Mouse (Mus musculus) testis, postnatal 14 days (tissue): ENCODE data around the gene Mical2.

Experiments
- DNase-seq: peaks from one replicate; pipeline ENCODE4 v3.0.0; 2021; ENCODE audit warnings: low spot score

Gene Mical2

DNA sequence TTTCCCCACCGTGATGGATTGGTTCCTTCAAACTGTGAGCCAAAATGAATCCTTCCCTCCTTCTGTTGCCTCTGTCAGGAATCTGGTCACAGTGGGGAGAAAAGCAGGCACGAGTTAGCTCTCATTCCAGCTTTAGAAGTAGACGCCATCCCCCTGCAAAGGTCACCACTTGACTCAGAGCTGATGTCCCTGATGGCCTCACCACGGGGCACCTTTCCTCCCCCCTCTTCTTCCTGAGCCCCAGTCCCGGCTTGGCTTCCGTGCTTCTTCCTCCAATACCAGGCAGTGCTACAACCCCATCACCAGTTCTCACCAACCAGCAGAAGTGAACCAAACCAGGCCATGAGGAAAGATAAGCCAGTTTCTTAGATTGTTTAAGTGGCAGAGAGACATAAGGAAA lies 16.9 kb downstream of the Mical2 start:
- DNase-seq: no peak

DNA sequence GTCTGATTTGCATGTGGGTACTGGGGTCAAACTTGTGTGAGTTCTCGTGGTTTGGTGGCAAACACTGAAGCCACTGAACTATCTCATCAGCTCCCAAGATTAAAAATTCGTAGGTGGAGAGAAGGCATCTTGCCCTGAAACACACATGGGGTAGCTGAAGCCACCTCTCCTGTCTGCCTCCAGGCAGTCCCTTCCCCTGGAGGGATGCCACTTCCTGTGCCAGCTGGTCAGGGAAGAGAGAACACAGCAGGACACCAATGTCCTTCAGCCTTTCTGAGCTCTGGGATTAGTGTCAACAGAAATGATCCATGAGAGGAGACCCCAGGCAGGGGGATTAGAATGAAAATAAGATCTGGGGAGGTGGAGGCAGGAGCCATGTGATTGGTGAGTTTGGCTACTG lies 18.4 kb downstream of the Mical2 start:
- DNase-seq: no peak

DNA sequence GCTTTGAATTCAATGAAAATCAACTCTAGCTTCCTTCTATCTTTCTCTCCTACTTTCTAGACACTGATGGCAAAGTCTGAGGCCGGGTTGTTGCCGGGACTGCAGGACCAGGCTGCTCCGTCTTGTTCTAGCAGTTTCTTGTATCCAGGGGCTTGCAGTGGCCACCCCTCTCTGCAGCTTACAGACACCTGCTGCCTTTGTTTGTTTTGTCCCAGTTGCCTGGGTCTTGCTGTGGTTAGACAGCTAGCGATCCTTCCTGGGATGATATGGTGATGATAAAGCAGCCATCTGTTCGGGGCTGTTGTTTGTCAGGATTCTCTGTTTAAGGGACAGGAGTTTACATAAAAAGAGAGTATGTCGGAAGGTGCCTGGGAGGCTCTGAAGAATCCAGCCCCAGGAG lies 19.0 kb downstream of the Mical2 start:
- no peak for DNase-seq

DNA sequence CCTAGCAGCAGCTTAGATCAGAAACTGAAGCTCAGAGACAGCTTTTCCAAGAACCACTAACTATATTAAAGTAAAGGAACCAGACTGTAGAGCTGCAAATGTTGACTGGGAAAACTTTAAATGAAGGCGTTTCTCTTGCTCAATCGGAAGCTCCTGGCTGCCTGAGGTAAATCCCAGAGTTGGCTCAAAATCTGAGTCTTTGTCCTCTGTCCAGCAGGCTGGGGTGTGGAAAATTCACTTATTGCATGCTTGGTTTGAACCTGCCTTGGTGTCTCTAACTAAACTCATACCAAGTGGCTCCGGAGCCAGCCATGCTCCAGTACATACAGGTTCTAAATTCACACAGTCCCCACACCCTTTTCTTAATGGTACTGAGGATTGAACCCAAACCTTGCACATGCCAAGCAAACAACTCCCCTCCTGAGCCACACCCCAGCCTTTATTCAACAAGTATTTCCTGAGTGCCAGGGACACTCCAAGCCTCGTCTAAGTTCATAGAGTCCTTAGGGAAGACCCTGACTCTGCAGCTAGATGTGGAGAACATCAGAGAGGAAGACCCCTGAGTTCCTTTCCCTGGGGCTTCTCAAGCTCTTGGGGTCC lies 20.3 kb downstream of the Mical2 start:
- DNase-seq: no peak

DNA sequence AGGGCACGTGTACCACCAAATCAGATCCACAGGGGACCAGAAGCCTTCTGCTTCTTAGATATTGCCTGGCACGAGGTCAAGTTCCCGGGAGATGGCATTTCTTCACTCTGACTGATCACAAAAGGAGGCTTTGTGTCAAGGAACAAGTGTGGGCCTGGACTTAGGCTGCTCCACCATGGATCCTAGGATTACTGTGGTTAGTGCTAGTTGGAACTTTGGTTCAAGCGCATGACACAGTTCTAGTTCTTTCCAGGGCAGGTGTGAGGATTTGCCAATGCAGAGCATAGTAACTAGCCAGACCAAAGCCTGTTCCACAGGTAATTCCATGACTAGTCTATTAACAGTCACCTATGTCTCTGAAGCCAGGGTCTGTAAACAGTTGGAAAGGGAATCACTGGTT lies 20.8 kb downstream of the Mical2 start:
- DNase-seq: no peak

DNA sequence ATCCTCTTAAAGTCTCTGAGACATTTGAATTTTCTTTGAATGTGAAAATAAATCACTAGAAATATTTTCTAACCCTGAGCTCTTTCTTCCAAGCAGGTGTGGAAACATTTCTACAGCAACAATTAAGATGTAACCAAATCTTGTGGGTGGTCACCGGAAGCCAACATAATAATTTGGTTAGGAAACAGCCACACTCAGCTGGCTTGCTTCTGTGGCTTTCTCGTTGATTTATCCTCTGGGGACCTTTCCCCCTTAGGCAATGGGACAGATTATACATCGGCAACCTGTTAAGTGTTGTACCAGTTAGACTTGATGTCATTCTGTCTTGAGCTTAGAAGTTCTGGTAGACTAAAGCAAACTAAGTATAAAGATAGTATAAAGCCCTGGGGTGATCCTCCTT lies 22.2 kb downstream of the Mical2 start:
- no peak for DNase-seq

DNA sequence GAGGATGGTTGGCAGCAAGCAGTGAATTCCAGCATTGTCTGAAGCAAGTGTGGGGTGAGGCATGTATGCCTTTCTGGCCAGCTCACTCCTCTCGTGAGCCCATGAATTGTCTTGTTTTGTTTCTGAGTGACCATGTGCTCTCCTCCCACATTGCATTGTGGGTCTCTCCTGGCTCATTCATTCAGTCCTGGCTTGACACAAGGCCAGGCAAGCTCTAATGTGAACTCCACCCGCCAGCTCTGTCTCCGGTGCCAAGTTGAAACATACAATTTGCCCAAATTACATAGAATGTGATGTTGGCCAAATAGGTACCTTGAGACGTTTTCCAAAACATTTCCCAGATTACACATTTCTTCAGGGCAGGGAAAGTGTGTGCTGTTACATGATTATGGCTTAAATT lies 23.8 kb downstream of the Mical2 start:
- DNase-seq: no peak

DNA sequence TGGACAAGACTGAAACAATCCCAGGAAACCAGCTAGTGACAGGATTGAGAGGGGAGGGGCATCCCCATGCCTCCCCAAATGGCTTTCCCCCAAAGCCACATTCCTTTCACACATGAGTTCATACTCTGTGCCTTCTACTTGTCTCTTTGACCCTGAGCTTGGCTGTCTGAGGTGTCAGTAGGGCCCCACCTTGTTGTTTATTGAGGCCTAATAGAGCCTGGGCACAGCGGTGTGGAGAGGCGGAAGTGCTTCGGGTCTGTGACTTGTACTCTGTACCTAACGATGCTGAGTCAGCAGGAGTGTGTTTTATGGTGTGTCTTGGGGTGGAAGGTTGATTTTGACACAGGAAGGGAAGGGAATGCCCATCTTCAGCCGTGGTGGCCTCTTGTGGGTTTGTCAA lies 26.4 kb downstream of the Mical2 start:
- DNase-seq: no peak

DNA sequence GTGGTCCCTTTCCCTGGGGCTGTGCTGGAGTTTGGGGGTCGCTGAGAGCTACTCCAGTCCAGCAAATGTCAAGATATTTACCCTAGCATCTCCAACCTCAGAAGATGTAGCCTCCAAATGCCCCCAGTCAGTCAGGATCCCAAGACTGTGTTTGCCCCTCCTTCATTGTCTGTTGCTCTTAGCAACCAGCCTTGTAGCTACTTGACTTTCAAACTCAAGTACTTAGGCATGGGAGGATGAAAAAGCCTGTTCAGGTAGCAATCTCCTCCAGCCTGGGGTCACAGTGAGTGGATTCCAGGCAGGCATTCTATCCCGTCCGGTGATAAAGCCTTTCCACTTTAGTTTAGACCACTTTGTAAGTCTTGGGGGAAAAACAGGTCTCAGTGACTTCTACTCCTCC lies 28.6 kb downstream of the Mical2 start:
- DNase-seq: no peak

DNA sequence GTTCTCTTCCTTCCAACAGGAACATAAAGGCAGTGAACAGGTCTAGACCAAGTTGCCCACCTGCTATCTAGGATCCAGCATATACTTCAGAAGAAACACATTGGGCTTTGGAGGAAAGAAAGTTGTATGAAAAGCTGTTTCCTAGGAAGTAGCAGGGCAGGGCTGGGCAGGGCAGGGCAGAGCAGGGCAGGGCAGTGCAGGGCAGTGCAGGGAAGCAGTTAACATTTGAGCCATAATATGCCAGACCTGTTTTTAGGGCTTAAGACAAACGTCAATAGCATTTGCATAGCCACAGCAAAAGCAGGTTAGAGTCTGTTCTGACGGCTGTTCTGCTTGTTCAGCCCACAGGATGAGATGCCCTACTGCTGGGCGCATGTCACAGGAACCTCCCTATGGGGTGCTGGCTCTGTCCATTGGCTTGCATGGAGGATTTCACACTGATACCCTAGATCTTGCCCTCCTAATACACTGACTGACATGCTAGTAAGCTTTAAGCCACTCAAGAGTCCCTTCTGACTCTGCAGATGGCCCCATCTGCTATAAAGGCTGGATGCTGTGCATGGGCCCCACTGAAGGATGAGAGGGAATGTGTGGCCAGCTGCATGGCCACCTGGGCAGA lies 29.7 kb downstream of the Mical2 start:
- no peak for DNase-seq

DNA sequence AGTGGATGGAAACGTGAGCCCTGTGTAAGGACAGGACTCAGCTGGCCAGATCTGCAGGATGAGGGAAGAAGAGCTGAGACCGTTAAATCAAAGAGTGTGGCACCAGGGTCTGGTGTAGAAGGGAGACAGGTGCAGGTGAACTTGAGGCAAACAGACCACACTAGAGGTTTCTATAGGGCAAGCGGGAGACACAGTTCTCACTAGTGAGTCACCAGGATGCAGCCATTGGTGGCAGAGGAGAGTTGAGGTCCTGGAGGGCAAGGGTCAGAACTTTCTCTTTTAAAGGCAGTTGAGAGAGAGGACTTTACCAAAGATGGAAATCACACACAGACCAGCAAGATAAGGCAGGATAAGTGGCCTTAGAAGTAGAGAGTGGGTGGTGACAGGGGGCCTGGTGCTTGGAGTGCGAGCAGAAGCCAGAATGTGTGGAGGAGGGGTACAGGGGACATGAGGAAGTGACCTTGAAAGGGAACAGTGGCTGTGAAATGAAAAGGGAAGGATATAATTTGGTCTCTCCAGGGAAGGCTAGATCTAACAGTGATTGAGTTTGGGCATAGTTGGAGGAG lies 32.8 kb downstream of the Mical2 start:
- no peak for DNase-seq

DNA sequence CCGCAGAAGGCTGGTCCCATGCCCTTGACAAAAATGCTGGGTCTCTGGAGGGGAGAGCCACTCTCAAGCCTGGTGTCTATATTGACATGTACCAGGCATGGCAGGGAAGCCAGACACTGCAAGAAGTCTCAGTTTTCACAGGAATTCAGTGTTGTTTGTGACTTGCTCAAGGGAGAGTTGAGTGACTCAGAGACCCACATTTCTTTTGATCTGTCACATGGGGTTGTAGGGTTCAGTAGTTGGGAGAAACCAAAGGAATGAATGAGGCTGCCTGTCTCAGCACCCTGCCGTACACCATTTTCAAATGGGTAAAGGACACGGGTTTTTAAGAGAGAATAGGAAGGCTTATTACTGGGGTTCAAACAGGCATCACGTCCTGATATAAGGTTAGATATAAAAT lies 33.6 kb downstream of the Mical2 start:
- no peak for DNase-seq

DNA sequence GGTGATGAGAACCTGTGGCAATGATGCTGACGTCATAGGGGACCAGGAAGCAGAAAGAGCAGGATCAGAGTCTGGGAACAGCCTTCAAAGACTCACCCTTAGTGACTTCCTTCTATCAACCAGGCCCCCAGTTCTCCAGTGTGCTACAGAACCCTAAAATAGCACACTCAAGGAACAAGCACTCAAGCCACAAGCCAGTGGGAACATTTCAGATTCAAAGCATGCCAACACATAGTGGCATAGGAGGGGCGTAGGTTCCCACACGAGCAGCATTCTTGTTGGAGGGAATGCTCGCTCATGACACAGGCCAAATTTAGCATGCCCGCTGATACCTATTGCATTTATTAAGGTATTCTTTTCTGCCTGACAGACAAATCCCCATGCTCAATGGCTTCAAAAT lies 35.5 kb downstream of the Mical2 start:
- DNase-seq: no peak

DNA sequence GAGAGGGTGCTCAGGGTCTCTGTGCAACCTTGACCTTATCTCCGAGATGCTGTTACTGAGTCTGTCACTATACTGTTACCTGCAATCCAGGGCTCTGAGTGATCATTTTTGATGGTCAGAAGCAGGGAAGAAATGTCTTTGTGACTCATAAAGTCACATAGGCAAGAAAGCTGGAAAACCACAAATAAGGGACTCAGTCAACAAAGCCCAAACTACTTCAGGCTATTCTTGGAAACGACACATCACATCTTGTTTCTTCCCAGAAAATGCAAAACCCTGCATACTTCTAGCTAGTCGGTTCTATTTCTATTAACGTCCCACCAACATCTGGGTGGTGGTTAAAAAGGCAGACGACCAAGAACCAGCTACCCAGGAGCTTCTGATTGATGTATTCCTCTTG lies 41.6 kb downstream of the Mical2 start:
- no peak for DNase-seq

DNA sequence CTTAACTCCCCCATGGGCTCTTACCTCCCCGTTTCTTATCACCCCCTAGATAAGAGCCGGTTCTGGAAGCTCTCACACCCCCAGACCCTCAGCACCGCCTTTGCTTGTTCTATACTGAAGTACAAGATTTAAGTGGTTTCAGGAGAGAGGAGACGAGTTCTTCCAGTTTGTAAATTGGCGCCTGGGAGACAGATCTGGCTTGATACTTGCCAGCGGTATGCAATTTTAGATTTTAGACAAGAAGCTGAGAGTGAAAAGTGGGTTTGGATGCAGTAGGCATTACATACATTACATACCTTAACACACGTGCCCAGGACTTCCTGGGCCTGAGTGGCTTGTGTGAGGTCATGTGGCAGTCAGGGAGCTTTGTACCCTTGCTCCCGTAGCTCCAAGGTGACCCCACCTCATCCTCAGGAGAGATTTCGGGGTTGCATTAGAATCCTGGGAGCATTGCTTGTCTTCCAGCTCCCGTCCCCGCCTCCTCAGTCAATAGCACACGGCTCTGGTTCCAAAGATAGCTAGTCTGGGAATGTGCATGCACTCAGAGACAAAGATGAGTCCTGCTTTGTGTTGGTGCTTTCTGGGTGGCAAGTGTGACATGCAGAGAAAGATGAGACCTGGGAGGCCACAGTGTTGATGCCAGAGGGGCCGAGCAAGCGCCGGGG lies 43.2 kb downstream of the Mical2 start:
- DNase-seq: no peak

DNA sequence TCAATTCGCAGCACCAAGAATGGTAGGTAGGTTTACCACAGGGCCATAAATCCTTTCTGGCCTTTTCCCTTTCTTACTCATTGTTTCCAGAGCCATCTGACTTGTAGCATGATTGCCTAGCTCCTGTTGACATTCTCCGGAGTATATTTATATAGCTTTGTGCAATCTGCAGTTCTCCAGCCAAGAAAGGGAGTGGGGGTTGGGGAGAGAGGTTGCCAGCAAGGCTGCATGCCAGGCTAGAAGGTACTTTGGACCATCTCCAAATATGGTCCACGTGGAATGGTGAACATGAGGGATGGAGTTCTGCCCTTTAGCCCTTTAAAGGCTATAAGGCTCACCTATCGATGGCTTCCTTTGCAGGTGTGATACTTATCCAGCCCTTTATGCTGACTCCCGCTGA lies 45.2 kb downstream of the Mical2 start:
- DNase-seq: no peak

DNA sequence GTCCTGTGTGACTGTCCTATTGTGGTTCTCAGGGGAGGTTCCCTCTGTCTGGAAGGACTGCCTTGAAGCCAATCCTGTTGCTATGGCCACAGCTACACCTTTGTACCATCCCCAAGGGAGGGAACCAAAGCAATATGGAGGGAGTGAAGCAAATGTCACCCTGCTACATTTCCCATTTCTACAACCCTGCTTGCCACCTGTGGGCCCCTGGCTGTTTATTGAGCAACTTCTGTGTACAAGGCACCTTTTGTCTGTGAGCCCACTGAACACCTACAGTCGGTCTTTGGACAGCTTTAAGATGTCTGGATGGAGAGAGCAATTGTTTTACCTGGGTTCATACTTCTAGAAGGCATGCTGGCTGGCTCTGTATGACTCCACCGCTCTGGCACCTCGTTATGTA lies 46.0 kb downstream of the Mical2 start:
- DNase-seq: no peak

DNA sequence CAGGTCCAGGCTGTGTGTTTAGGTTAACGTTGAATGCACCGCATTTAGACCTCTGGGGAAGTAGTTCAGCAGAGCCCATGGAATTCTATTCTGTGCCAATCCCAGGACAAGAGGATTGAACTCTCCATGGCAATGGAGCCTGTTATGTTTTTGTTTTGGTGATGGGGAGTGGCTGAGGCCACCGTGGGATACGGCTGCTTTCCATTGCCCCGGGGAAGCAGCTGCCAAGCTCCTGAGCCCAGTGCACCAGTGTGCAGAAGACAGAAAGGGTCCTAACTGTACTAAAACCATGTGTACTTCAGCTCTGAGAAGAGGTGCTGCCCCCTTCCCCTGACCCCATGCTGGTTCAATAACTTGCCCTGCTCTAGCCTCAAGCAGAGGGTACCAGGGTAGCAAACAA lies 47.0 kb downstream of the Mical2 start:
- DNase-seq: no peak

DNA sequence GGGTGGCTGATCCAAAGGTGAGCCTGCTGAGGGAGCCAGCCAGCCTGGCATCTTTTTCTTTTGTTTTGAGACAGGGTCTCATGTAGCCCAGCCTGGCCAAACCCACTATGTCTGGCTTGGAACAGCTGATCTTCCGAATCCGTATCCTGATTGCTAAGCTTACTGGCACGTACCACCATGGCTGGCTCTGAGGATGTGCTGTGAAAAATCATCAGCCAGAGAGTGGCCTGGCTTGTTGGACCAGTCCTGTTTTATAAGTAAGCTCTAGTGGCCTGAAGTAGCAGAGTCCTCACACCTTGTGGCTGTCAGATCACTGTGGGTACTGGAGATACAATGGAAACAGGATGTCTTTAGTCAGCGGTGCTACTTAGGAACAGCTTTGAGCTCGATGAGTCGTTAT lies 47.8 kb downstream of the Mical2 start:
- DNase-seq: no peak

DNA sequence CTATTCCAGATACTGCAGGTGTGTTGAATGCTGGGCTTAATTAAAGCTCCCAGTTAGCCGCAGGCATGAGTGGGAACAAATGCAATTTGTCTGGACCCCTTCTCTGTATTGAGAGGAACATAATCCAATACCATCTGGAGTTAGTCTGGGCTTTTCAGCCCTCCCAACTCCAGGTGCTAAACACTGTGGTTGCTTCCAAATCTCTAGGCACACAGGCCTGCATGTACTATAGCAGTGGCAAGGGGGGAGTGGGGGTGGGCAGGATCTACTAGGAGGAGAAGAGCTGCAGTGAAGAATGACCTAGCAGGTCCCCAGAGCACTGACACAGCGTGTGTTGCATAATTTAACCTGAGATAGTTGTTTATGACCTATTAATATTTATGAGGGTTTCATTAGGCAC lies 49.0 kb downstream of the Mical2 start:
- no peak for DNase-seq

DNA sequence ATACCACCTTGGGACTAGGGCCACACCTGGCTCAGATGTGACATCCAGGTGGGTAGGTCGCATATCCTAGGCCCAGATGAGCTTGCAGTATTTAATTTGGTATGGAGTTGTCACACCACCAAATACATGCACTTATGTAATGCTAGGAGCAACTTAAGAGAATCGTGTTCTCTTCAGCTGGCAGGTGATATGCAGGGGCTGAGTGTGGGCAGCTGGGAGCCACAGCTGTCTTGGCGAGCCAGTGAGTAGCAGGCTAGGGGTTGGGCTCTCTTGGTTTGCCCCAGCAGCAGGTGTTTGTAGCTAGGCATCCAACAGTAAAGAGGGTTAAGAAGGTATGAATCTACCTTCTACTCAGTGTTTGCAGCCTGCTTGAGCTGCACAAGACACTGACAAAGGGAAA lies 49.4 kb downstream of the Mical2 start:
- DNase-seq: no peak

DNA sequence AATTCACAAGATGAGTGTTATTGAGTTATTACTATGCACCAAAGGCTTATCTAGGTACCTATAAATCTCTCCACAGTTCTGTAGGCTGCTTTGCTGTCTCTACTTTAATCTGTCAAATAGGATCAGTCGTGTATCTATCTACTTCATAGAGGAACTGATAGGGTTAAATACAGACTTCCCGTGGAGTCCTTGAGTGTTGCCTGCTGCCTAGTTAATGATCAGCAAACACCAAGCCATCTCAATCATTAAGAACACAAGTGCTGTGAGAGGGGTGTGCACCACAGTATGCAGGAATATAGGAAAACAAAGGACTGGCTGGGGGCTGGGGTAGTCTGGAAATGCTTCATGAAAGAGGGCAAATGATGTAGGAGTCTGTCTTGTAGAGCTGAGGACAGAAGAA lies 50.2 kb downstream of the Mical2 start:
- DNase-seq: no peak

DNA sequence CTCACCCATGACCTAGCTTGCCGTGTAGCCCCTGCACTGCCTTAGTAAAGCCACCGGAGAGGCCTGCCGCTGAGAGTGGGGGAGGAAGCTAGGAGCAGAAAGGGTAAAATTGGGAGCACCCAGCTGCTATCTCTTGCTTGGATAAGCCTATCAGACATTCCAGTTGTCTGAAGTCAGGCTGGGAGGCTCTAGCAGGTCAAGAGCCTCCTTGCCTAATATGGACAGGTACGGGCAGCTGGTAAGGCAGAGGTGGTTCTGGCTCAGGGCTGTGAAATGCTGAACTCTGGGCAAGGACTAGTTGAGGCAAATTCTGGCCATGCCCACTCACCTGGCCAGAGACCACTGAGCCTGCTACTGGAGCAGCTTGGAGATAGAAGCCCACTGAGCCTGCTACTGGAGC lies 51.2 kb downstream of the Mical2 start:
- no peak for DNase-seq

DNA sequence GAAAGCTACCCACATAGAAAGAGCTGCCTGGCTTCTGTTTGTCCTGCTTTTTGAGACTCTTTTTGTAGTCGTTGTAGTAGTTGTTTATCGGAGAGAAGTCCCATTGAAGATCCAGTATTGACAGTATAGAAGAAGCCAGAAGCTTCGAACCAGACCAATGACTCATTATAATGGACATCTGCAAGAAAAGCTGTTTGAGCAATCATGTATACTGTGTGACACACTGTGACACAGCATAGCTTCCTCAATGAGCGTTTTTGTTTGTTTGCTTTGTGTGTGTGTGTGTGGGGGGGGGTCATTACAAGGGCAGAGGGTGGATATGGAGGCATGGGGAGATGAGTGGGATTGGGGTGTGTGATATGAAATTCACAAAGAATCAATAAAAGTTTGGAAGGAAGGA lies 53.0 kb downstream of the Mical2 start:
- no peak for DNase-seq
